Mouse (Mus musculus) hindbrain, embryonic 11.5 days (tissue): ENCODE results near the gene Prkcsh. TPM values are rescaled to one million over a fixed set of nuclear protein-coding genes. Genes with fewer than 3 reads are reported as not detected.

Experiments used
- ATAC-seq: fragments of 200-750 bp; cut with Nextera tagmentation; 2 replicates; pipeline ENCODE4 v1.8.0; 2017; ENCODE audit warnings: mild to moderate bottlenecking, moderate TSS enrichment, moderate library complexity; ENCODE audit not compliant: low FRiP score
- DNase-seq: peaks from one replicate; pipeline ENCODE4 v3.0.0-alpha.2; 2015; ENCODE audit warnings: low spot score
- H3K27ac ChIP-seq: fragments of 300-500 bp; sonication (generic); 2 replicates; pipeline ENCODE4 v1.5.1; 2014; ENCODE audit warnings: mild to moderate bottlenecking, low read depth, low read length
- H3K27me3 ChIP-seq: fragments of 300-500 bp; sonication (generic); 2 replicates; pipeline ENCODE4 v1.6.1; 2014; ENCODE audit warnings: mild to moderate bottlenecking, low read length, moderate library complexity, mixed read lengths; ENCODE audit not compliant: control insufficient read depth, insufficient read depth
- H3K36me3 ChIP-seq: fragments of 300-500 bp; sonication (generic); 2 replicates; pipeline ENCODE4 v1.6.1; 2014; ENCODE audit warnings: mild to moderate bottlenecking, low read length, moderate library complexity, mixed read lengths; ENCODE audit not compliant: control insufficient read depth, insufficient read depth
- H3K4me1 ChIP-seq: fragments of 300-500 bp; sonication (generic); replicated peaks from 2 replicates; pipeline ENCODE4 v1.6.1; 2014; ENCODE audit warnings: low read length, mixed read lengths; ENCODE audit not compliant: control insufficient read depth, insufficient read depth
- H3K4me2 ChIP-seq: fragments of 300-500 bp; sonication (generic); replicated peaks from 2 replicates; pipeline ENCODE4 v1.6.1; 2014; ENCODE audit warnings: mild to moderate bottlenecking, low read depth, low read length
- H3K4me3 ChIP-seq: fragments of 300-500 bp; sonication (generic); 2 replicates; pipeline ENCODE4 v1.5.1; 2014; ENCODE audit warnings: low read depth, low read length
- H3K9ac ChIP-seq: fragments of 300-500 bp; sonication (generic); 2 replicates; pipeline ENCODE4 v1.6.1; 2014; ENCODE audit warnings: low read depth, low read length
- H3K9me3 ChIP-seq: fragments of 300-500 bp; sonication (generic); 2 replicates; pipeline ENCODE4 v1.6.1; 2016; ENCODE audit warnings: low read length; ENCODE audit not compliant: control insufficient read depth
- WGBS: fragments of 180-500 bp; shearing (Covaris S2); extraction: QIAGEN DNeasy Blood & Tissue Kit; methylation state at CpG from one replicate; pipeline ENCODE4 v1.1.7; 2014; 5-methylcytosine and 5-hydroxymethylcytosine counted together
- polyA plus RNA-seq: library from polyadenylated mRNA; unstranded; fragments of >200 nt; fragmentation: Nextera tagmentation; extraction: Ambion mirVana; gene quantifications from 2 replicates; pipeline ENCODE4 v1.2.1, GENCODE M21; 2014

Prkcsh gene
- polyA plus RNA-seq, 1 experiment from 2014 or later: 84.6 TPM

DNA sequence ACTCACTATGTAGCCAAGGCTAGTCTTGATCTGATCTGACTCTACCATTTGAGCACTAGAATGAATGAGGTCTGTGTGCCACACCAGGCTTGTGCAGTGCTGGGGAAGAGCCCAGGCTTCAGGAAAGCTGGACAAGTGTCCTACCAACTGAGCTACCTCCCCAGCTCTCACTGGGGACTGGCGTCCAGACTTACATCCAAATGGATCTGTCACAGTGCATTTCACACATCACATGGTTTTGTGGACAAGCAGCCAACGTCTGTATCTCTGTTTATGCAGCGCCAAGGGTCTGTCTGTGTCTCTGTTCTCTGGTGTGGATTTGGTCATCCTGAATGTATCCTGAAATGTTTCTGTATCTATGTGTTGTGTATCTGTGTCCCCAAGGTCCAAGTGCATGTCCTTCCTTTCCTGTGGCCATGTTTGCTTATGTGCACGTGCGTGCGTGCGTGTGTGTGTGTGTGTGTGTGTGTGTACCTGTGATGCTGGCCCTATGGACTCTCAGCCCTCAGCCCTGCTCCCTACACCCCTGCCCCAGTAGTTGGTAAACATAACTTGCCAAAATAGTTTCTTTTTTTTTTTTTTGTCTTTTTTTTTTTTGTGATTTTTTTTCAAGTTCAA, 14.7 kb downstream of the Prkcsh start:
- no peak for ATAC-seq
- H3K36me3 ChIP-seq: peaks cover 13% of the 10 kb centered on the region; the same call in 1 of the 2 replicates

DNA sequence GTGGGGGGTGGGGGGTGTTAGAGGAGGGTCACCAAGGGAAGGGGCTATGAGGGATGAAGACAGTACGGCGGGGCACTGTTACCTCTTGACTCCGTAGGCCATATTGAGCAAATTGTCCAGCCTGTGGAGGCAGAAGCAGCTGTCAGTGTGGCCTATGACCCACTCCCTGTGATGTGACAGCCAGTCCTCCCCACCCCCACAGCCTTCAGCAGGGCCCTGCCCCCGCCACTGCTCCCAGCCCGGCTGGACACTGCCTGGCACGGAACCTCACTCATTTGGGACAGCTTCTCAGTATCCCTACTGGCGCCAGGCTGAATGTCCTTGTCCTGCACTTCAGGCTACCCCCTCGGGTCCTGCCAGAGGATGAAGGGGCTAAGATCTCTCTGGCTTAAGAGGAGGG, 22.0 kb downstream of the Prkcsh start:
- peaks cover 7% of the 10 kb centered on the region; the same call in 1 of the 2 replicates for H3K4me1 ChIP-seq
- H3K27ac ChIP-seq: no peak overlapping the region
- H3K9me3 ChIP-seq: no peaks in the 10 kb centered on the region
- WGBS: 35% methylated on average over 8 of the region's 8 CpGs
- no peak overlapping the region for H3K9ac ChIP-seq
- ATAC-seq (0 out of 2 replicates have a peak, but pooled peaks have one; percentile 11), DNase-seq (no peak)
- H3K36me3 ChIP-seq: peaks cover 10% of the 10 kb centered on the region; the same call in 1 of the 2 replicates
- no peak overlapping the region for H3K4me3 ChIP-seq
- H3K27me3 ChIP-seq: no peaks in the 10 kb centered on the region
- no peak overlapping the region for H3K4me2 ChIP-seq

More for the DNA sequence above, 14.7 kb downstream of the Prkcsh start:
- Histone ChIP-seq H3K4me2 (no peak overlapping the region), H3K9ac (no peak overlapping the region), H3K27me3 (no peaks in the 10 kb centered on the region), H3K4me1 (0 out of 2 replicates have a peak, but pooled peaks cover 2% of the 10 kb centered on the region), H3K27ac (no peak overlapping the region), H3K9me3 (no peaks in the 10 kb centered on the region), H3K4me3 (no peak overlapping the region)
- 82% methylated on average over 7 of the region's 7 CpGs for WGBS
- no peak for DNase-seq

DNA sequence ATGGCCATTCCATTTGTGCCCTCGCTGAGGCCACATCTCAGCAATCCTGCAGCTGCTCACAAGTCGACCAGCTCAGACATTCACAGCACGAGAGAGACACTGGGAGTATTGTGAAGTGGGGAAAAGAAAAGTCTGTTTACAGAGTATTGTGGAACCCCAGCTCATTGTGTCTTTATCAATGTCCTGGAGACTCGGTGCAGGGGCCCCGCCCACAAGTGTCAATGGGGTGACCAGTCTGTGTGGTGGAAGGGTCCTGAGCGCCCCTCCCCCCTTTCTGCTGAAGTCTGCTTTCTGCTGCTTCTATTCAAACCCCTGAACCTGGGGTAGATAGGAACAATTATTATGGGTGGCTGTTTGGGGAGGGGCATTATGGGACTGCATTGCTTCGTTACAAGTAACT, 25.9 kb downstream of the Prkcsh start:
- Histone ChIP-seq H3K9me3 (no peaks in the 10 kb centered on the region), H3K4me1 (peaks cover 8% of the 10 kb centered on the region; the same call in 1 of the 2 replicates), H3K27me3 (no peaks in the 10 kb centered on the region), H3K36me3 (peaks cover 12% of the 10 kb centered on the region; the same call in 1 of the 2 replicates), H3K27ac (peak overlapping the region; percentile 63; the same call in 1 of the 2 replicates), H3K4me3 (no peak overlapping the region), H3K9ac (no peak overlapping the region), H3K4me2 (no peak overlapping the region)
- WGBS: 20% methylated on average over 7 of the region's 7 CpGs
- ATAC-seq: peak; percentile 74
- DNase-seq: peak; percentile 78

DNA sequence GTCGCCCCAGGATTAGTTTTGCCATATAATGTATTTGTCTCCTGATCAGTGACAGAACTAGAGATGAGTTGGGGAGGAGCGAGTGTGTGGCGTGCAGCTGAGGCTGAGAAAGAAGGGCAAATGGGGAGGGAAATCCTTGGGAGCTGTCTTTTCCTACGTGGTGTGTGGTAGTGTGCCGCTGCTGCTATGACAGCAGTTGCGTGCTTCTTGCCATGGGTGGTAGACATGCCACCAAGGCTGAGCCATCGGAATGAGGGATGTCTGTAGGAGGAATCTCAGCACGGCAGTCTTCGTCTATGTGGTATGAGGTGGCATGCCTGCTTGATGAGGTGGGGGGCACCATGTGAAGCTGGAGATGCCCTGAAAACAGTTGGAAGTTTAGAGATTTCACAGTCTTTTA, 27.8 kb downstream of the Prkcsh start:
- Histone ChIP-seq H3K9me3 (no peaks in the 10 kb centered on the region), H3K27me3 (no peaks in the 10 kb centered on the region), H3K4me1 (peaks cover 8% of the 10 kb centered on the region; the same call in 1 of the 2 replicates), H3K4me3 (no peak overlapping the region), H3K4me2 (no peak overlapping the region), H3K9ac (no peak overlapping the region), H3K27ac (no peak overlapping the region), H3K36me3 (peaks cover 17% of the 10 kb centered on the region; the same call in 1 of the 2 replicates)
- DNase-seq: no peak
- ATAC-seq: no peak
- 97% methylated on average over 9 of the region's 9 CpGs for WGBS

DNA sequence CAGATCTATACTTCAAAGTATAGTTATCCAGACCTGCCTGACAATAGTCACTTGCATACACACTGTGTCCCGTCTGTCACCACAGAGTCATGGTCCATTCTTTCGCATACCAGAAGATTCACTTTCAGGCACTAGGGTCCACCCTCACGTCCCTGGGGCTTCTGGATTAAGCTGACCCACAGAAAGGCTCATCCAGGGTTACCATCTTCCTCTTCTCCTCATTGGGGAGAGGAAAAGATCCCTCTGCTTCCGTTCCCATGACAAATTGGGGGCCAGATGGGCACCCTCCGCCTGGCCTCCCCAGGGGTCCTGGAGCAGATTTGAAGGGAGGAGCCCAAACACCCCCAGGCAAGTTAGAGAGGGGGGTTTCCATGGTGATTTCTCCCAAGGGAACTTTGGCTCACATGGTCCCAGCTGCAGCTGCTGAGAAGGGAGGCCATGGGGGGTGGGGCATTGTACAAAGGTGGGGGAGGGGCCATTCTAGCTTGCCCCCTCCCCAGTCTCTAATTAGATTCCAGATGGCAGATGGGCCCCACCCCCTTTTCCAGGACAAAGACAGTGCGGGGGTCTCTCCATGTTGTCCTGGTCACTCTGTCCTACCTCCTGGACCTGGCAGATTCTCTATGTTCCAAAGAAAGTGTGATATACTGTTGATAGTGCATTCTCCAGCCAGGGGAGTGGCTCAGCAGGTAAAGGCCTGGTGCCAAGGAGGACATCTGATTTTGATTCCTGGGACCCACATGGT, 32.9 kb downstream of the Prkcsh start:
- Histone ChIP-seq H3K9ac (no peak overlapping the region), H3K4me2 (no peak overlapping the region), H3K36me3 (peaks cover 10% of the 10 kb centered on the region; the same call in 1 of the 2 replicates), H3K27ac (peak overlapping the region; percentile 86), H3K4me3 (no peak overlapping the region), H3K27me3 (no peaks in the 10 kb centered on the region), H3K9me3 (no peaks in the 10 kb centered on the region), H3K4me1 (peaks cover 9% of the 10 kb centered on the region)
- ATAC-seq: peak; percentile 92
- peak; percentile 78 for DNase-seq
- WGBS: 26% methylated on average over 6 of the region's 6 CpGs

DNA sequence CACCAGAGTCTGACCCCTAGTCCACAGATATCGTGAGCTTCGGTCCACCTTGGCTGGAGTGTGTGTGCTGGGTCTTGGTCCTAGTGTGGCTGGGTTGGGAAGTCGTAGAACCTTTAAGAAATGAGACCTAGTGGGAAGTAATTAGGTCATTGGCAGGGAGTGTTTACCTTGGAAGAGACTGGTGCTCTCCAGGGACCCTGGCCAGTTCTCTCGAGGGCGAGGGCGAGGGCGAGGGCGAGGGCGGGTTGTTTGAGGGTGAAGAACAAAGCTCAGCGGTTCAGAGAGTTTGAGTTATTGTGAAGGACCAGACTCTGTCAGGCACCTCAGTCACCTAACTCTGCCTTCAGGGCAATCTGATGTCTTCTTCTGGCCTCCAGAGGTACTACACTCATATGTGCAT, 35.2 kb downstream of the Prkcsh start:
- Histone ChIP-seq H3K4me3 (no peak overlapping the region), H3K27ac (no peak overlapping the region), H3K4me1 (peaks cover 9% of the 10 kb centered on the region), H3K9ac (no peak overlapping the region), H3K27me3 (no peaks in the 10 kb centered on the region), H3K9me3 (no peaks in the 10 kb centered on the region), H3K36me3 (peaks cover 5% of the 10 kb centered on the region; the same call in 1 of the 2 replicates), H3K4me2 (no peak overlapping the region)
- DNase-seq: no peak
- ATAC-seq: no peak
- 85% methylated on average over 10 of the region's 10 CpGs for WGBS

DNA sequence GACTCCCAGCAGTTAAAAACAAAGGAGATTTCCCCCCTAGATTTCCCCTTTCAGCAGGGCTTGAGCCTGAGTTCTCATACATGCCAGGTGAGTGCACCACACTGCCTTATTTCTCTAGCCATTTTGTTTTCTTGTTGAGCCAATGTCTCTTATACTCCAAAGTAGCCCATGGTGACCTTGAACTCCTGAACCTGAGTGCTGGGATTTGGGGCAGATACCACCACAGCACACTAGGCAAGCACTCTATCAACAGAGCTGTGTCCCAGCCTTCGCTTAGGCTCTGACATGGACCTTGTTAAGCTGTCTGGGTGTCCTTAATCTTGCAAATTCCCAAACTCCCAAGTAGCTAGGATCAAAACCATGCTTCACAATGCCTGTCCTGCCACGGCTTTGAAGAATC, 39.2 kb downstream of the Prkcsh start:
- H3K4me3 ChIP-seq: no peak overlapping the region
- H3K9me3 ChIP-seq: no peaks in the 10 kb centered on the region
- DNase-seq: no peak
- no peak overlapping the region for H3K9ac ChIP-seq
- no peak overlapping the region for H3K4me2 ChIP-seq
- no peaks in the 10 kb centered on the region for H3K36me3 ChIP-seq
- no peaks in the 10 kb centered on the region for H3K4me1 ChIP-seq
- no peak for ATAC-seq
- no peak overlapping the region for H3K27ac ChIP-seq
- no peaks in the 10 kb centered on the region for H3K27me3 ChIP-seq
- WGBS: 74% methylated on average over 2 of the region's 2 CpGs

DNA sequence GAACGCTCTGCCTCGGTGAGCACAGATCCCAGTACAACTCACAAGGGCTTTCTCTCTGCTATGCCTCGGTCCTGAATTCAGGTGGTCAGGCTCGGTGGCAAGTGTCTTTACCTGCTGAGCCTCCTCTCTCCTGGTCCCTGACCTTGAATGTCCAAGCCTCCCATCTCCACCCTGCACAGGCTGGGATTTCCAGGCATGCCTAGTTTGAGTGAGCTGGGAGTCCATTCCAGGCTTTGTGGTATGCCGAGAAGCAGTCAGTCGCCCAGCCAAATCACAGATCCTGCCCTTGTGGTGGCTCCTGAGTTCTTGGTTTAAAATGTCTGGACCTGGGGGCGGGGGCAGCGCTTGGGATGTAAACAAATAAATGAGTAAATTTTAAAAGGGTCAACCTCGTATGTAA, 44.7 kb downstream of the Prkcsh start:
- WGBS: 64% methylated on average over 9 of the region's 9 CpGs
- Histone ChIP-seq H3K36me3 (no peaks in the 10 kb centered on the region), H3K9ac (no peak overlapping the region), H3K4me1 (peaks cover 5% of the 10 kb centered on the region; the same call in 1 of the 2 replicates), H3K4me3 (no peak overlapping the region), H3K9me3 (no peaks in the 10 kb centered on the region), H3K27ac (no peak overlapping the region), H3K27me3 (peaks cover 6% of the 10 kb centered on the region; the same call in 1 of the 2 replicates), H3K4me2 (no peak overlapping the region)
- no peak for ATAC-seq
- DNase-seq: no peak
